Mouse (Mus musculus) kidney, postnatal 4 days (tissue): Measurements from ENCODE around the gene Rpgrip1.

Experiments
- DNase-seq, 2 experiments: peaks; one replicate each; pipeline ENCODE4 v3.0.0; 2021; ENCODE audit warnings: mixed read lengths in 2 of 2

The Rpgrip1 gene

GRCm38 (mm10) chr14:52199412-52199811 lies 88.9 kb downstream of the Rpgrip1 start:
- no peak for DNase-seq
